Mouse (Mus musculus) hindbrain, embryonic 16.5 days (tissue): Measurements from ENCODE around the gene Vasn. TPM values are rescaled to one million over a fixed set of nuclear protein-coding genes. Genes with fewer than 3 reads are reported as not detected.

Experiments
- ATAC-seq: fragments of 200-750 bp; cut with Nextera tagmentation; 2 replicates; pipeline ENCODE4 v1.8.0; 2017; ENCODE audit warnings: moderate TSS enrichment, moderate library complexity
- H3K27ac ChIP-seq: fragments of 300-500 bp; sonication (generic); 2 replicates; pipeline ENCODE4 v1.5.1; 2014; ENCODE audit warnings: low read depth, mild to moderate bottlenecking, control low read depth, low read length, moderate library complexity
- H3K27me3 ChIP-seq: fragments of 300-500 bp; sonication (generic); replicated peaks from 2 replicates; pipeline ENCODE4 v1.6.1; 2014; ENCODE audit warnings: low read length; ENCODE audit not compliant: control insufficient read depth, insufficient read depth
- H3K36me3 ChIP-seq: fragments of 300-500 bp; sonication (generic); 2 replicates; pipeline ENCODE4 v1.6.1; 2014; ENCODE audit warnings: mild to moderate bottlenecking, low read length, moderate library complexity, mixed read lengths; ENCODE audit not compliant: control insufficient read depth, insufficient read depth
- H3K4me1 ChIP-seq: fragments of 300-500 bp; sonication (generic); 2 replicates; pipeline ENCODE4 v1.6.1; 2014; ENCODE audit warnings: low read depth, low read length; ENCODE audit not compliant: control insufficient read depth, insufficient read depth
- H3K4me2 ChIP-seq: fragments of 300-500 bp; sonication (generic); 2 replicates; pipeline ENCODE4 v1.6.1; 2014; ENCODE audit warnings: mild to moderate bottlenecking, low read length, control low read depth, moderate library complexity
- H3K4me3 ChIP-seq: fragments of 300-500 bp; sonication (generic); 2 replicates; pipeline ENCODE4 v1.5.1; 2014; ENCODE audit warnings: mild to moderate bottlenecking, low read length, control low read depth, moderate library complexity
- H3K9ac ChIP-seq: fragments of 300-500 bp; sonication (generic); 2 replicates; pipeline ENCODE4 v1.6.1; 2014; ENCODE audit warnings: low read depth, mild to moderate bottlenecking, control low read depth, low read length, moderate library complexity
- H3K9me3 ChIP-seq: fragments of 300-500 bp; sonication (generic); 2 replicates; pipeline ENCODE4 v1.6.1; 2014; ENCODE audit warnings: mild to moderate bottlenecking, low read length, moderate library complexity; ENCODE audit not compliant: control insufficient read depth
- WGBS: fragments of 180-500 bp; shearing (Covaris S2); extraction: QIAGEN DNeasy Blood & Tissue Kit; methylation state at CpG from one replicate; pipeline ENCODE4 v1.1.7; 2014; 5-methylcytosine and 5-hydroxymethylcytosine counted together
- polyA plus RNA-seq: library from polyadenylated mRNA; unstranded; fragments of >200 nt; fragmentation: Nextera tagmentation; extraction: Ambion mirVana; gene quantifications from 2 replicates; pipeline ENCODE4 v1.2.1, GENCODE M21; 2015

Vasn gene
- polyA plus RNA-seq, 1 experiment from 2014 or later: 6.0 TPM

- Histone ChIP-seq H3K36me3 (no peaks in the 10 kb centered on the region), H3K4me2 (no peak overlapping the region), H3K4me3 (no peak overlapping the region), H3K27ac (peak overlapping the region; percentile 42; the same call in 1 of the 2 replicates), H3K9me3 (no peaks in the 10 kb centered on the region), H3K27me3 (no peaks in the 10 kb centered on the region), H3K9ac (no peak overlapping the region), H3K4me1 (peaks cover 21% of the 10 kb centered on the region)
- ATAC-seq: no peak
- WGBS: 78% methylated on average over 4 of the region's 4 CpGs
Observed at GRCm38 (mm10) chr16:4646831-4647230, 7.1 kb downstream of the Vasn start.

- Histone ChIP-seq H3K27me3 (no peaks in the 10 kb centered on the region), H3K4me3 (no peak overlapping the region), H3K36me3 (no peaks in the 10 kb centered on the region), H3K4me2 (no peak overlapping the region), H3K9me3 (no peaks in the 10 kb centered on the region), H3K9ac (no peak overlapping the region), H3K4me1 (peaks cover 14% of the 10 kb centered on the region), H3K27ac (peak overlapping the region; percentile 42; the same call in 1 of the 2 replicates)
- 53% methylated on average over 13 of the region's 13 CpGs for WGBS
- peak; percentile 38; the same call in 1 of the 2 replicates for ATAC-seq
Observed at GRCm38 (mm10) chr16:4647651-4648141, 8.0 kb downstream of the Vasn start.

DNA sequence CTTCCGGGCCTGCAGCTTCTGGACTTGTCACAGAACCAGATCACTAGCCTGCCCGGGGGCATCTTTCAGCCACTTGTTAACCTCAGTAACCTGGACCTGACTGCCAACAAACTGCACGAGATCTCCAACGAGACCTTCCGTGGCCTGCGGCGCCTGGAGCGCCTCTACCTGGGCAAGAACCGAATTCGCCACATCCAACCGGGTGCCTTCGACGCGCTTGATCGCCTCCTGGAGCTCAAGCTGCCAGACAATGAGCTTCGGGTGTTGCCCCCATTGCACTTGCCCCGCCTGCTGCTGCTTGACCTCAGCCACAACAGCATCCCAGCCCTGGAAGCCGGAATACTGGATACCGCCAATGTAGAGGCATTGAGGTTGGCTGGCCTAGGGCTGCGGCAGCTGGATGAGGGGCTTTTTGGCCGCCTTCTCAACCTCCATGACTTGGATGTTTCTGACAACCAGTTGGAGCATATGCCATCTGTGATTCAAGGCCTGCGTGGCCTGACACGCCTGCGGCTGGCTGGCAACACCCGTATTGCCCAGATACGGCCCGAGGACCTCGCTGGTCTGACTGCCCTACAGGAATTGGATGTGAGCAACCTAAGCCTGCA is 8.8 kb downstream of the Vasn start:
- H3K4me3 ChIP-seq: no peak overlapping the region
- 0 out of 2 replicates have a peak, but pooled peaks cover 2% of the 10 kb centered on the region for H3K36me3 ChIP-seq
- no peak overlapping the region for H3K27ac ChIP-seq
- no peak overlapping the region for H3K9ac ChIP-seq
- H3K27me3 ChIP-seq: no peaks in the 10 kb centered on the region
- peaks cover 11% of the 10 kb centered on the region for H3K4me1 ChIP-seq
- no peak overlapping the region for H3K4me2 ChIP-seq
- WGBS: 76% methylated on average over 28 of the region's 28 CpGs
- no peaks in the 10 kb centered on the region for H3K9me3 ChIP-seq
- no peak for ATAC-seq

GRCm38 (mm10) chr16:4649211-4649610 is 9.5 kb downstream of the Vasn start:
- no peak overlapping the region for H3K27ac ChIP-seq
- no peak overlapping the region for H3K9ac ChIP-seq
- H3K36me3 ChIP-seq: 0 out of 2 replicates have a peak, but pooled peaks cover 2% of the 10 kb centered on the region
- 0 out of 2 replicates have a peak, but pooled peaks have one; percentile 17 for ATAC-seq
- no peaks in the 10 kb centered on the region for H3K27me3 ChIP-seq
- H3K9me3 ChIP-seq: no peaks in the 10 kb centered on the region
- H3K4me1 ChIP-seq: peaks cover 7% of the 10 kb centered on the region
- 84% methylated on average over 5 of the region's 5 CpGs for WGBS
- H3K4me3 ChIP-seq: no peak overlapping the region
- H3K4me2 ChIP-seq: no peak overlapping the region

DNA sequence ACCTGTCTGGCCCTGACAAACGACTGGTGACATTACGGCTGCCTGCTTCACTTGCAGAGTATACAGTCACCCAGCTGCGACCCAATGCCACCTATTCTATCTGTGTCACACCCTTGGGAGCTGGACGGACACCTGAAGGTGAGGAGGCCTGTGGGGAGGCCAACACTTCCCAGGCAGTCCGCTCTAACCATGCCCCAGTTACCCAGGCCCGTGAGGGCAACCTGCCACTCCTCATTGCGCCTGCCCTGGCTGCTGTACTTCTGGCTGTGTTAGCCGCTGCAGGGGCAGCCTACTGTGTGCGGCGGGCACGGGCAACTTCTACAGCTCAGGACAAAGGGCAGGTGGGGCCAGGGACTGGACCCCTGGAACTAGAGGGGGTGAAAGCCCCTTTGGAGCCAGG is 10.0 kb downstream of the Vasn start:
- Histone ChIP-seq H3K27ac (no peak overlapping the region), H3K4me3 (no peak overlapping the region), H3K4me2 (no peak overlapping the region), H3K9ac (no peak overlapping the region), H3K4me1 (peaks cover 6% of the 10 kb centered on the region), H3K27me3 (no peaks in the 10 kb centered on the region), H3K9me3 (no peaks in the 10 kb centered on the region), H3K36me3 (0 out of 2 replicates have a peak, but pooled peaks cover 2% of the 10 kb centered on the region)
- ATAC-seq: no peak
- WGBS: 90% methylated on average over 11 of the region's 11 CpGs

GRCm38 (mm10) chr16:4650161-4650560 is 10.4 kb downstream of the Vasn start:
- no peak overlapping the region for H3K4me2 ChIP-seq
- 0 out of 2 replicates have a peak, but pooled peaks cover 2% of the 10 kb centered on the region for H3K36me3 ChIP-seq
- peaks cover 6% of the 10 kb centered on the region for H3K4me1 ChIP-seq
- no peak overlapping the region for H3K9ac ChIP-seq
- H3K4me3 ChIP-seq: no peak overlapping the region
- H3K27ac ChIP-seq: no peak overlapping the region
- WGBS: 82% methylated on average over 3 of the region's 3 CpGs
- ATAC-seq: no peak
- H3K9me3 ChIP-seq: no peaks in the 10 kb centered on the region
- H3K27me3 ChIP-seq: no peaks in the 10 kb centered on the region

GRCm38 (mm10) chr16:4651081-4651480 is 11.3 kb downstream of the Vasn start:
- Histone ChIP-seq H3K4me2 (no peak overlapping the region), H3K9ac (no peak overlapping the region), H3K4me1 (peaks cover 6% of the 10 kb centered on the region), H3K36me3 (0 out of 2 replicates have a peak, but pooled peaks cover 2% of the 10 kb centered on the region), H3K4me3 (no peak overlapping the region), H3K9me3 (no peaks in the 10 kb centered on the region), H3K27me3 (no peaks in the 10 kb centered on the region), H3K27ac (no peak overlapping the region)
- 92% methylated on average over 1 of the region's 1 CpGs for WGBS
- ATAC-seq: no peak

- H3K27me3 ChIP-seq: no peaks in the 10 kb centered on the region
- no peak overlapping the region for H3K4me2 ChIP-seq
- H3K9ac ChIP-seq: no peak overlapping the region
- ATAC-seq: no peak
- WGBS: 80% methylated on average over 7 of the region's 7 CpGs
- peaks cover 6% of the 10 kb centered on the region for H3K4me1 ChIP-seq
- no peaks in the 10 kb centered on the region for H3K9me3 ChIP-seq
- 0 out of 2 replicates have a peak, but pooled peaks cover 2% of the 10 kb centered on the region for H3K36me3 ChIP-seq
- H3K4me3 ChIP-seq: no peak overlapping the region
- no peak overlapping the region for H3K27ac ChIP-seq
Observed at GRCm38 (mm10) chr16:4651624-4652023, 11.9 kb downstream of the Vasn start.

DNA sequence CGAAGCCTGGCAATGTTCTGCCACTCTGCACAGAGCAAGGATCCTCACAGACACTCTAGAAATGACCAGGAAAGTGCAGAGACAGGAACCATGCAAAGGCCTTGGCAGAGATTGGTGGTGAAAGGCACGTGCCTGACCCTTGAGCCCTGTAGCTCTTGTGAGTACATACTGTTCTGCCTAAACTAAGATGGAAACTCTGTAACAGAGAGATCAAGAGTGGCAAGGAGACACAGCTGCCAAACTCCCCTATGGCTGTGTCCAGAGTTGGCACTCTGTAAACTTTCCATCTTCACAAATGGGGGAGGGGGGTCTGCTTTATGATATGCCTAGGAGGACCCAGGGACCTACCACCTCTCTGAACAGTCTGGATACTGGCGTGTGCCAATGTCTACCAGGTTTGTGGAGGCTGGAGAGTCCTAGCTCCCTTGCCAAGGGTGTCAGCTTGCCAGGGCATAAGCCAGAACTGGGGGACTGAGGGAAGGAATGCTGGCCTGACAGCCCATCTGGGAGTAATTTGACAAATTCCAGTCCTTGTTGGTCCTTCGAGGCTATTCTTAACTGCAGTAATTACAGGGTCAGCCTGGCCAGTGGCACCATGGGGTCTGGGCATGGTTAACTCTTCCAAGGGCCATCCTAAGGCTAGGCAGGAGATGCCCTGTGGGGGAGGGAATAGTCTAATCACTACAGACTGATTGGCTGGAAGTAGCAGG is 13.1 kb downstream of the Vasn start:
- Histone ChIP-seq H3K27ac (no peak overlapping the region), H3K27me3 (no peaks in the 10 kb centered on the region), H3K4me2 (no peak overlapping the region), H3K9ac (no peak overlapping the region), H3K36me3 (0 out of 2 replicates have a peak, but pooled peaks cover 2% of the 10 kb centered on the region), H3K4me3 (no peak overlapping the region), H3K4me1 (peaks cover 4% of the 10 kb centered on the region; the same call in 1 of the 2 replicates), H3K9me3 (no peaks in the 10 kb centered on the region)
- ATAC-seq: no peak
- 66% methylated on average over 4 of the region's 4 CpGs for WGBS
